Mouse (Mus musculus): Measurements from ENCODE around the gene Efr3b.

The Efr3b gene

DNA sequence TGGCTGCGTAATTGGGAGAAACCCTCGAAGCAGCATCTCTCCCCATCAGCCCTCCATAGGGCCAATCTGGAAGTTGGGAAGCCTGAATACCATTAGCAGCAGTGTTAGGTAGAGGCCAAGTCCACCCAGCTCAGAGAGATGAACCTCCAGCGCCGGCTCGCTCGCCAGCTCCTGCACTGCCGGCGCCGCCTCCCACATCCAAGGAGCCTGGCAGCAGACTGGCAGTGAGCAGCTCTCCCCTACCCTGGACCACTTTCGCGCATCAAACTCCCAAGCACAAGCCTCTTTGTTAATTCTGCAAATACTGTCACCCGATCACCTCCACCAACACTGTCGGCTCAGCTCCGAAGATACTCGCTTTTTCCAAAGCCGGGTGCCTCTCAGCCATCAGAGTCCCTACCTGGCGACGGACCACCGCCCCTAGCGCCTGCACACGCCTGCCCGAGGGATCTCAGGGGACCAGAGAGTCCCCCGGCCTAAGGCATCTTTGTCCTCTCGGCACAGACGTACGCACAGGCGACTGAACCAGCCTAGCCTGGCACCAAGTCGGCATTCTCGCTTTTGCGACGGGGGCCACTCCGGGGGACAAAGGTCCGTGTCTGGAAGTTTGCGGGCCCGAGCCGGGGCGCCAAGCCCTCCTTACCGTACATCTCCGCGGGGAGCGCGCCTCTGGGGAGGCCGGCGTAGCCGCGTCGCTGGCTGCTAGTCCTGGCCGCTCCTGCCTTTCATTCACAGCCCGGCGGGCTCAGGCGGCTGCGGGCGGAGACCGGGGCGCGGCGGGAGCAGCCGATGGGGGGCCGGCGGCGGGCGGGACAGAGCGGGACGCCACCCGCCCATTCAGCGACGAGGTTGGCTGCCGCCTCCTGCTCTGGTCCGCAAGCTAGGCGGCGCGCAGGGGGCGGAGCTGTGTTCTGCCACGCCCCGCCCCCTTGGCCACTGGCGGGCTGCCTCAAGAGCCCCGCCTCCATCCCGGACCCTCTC lies at the start of gene Efr3b:
Gene Efr3b, minus strand, starts transcription at position 855 of the 981 bp plus-strand sequence.
- DNase-seq (ENCODE audit: low spot score), result peak; percentile 92

DNA sequence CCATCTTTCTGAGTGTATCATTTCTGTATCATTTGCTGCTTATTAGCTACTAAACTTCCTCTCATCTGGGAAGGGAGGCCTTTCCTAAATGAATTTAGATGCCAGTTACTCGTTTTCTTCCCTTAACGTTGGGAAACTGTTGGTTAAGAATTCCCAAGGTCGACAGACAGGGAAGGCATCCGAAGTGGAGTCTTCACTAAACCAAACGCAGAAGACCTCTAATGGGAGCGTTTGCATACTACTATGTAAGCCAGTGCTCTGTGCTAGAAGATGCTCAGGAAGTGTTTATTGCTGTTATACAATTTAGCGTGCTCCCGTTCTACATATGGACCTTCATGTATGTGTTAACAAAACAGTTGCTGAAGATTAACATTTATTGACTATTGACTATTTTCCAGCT lies 44.7 kb upstream of the Efr3b start:
- DNase-seq (ENCODE audit: low spot score), result no peak

DNA sequence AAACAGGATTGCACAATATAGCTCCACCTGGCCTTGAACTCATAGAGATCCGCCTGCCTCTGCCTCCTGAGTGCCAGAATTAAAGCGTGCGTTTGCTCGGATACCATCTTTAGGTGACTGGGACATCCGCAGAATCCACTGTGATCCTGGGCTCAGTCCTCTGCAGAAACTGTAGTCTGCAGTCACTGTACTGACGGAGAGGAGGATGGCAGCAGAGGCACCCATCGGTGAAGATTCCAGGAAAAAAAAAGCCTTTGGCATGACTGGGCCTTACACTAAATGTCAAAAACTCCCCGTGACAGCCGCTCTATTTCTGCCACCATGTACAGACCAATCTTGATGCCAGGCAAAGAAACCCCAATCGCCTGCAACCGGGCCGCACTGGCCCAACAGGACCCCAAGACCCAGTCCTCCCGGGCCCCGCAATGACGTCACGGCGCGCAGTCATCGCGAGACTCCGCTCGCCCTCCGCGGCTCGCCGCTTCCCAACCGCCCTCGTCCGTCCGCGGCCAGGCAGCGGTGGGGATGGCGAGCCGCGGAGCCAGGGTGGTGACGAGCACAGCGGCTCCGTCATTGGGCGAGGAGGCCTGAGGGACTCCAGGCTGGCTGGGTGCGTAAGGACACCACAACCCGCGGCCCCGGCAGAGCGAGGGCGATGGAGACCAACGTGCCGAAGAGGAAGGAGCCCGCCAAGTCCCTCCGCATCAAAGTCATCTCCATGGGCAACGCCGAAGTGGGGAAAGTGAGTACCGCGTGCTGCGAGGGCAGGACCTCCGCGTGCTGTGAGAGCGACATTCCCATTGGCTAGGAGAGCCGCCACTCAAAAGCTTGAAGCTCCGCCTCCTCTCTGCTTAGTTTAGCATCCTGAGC lies 43.7 kb upstream of the Efr3b start, which contains the start of gene Dnajc27:
Gene Dnajc27, plus strand, starts transcription at position 452 of the 870 bp plus-strand sequence.
- DNase-seq (ENCODE audit: low spot score), result peak; percentile 99

DNA sequence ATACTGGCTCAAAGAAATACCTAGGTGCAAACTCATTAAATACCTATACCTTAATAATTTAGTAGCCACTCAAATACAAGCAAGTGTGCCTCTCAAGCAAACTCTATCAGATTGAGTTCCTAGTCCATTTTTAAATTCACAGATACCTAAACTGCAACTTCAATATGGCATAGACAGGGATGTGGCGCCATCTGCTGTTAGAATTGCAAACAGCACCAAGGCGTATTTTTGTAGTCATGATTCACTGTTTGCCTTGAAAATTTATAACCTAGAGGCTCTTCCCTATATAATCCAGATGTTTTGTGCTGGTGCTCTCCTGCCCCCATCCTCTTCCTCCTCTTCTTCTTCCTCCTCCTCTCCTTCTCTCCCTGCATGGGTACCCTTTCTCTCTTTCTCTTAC lies 41.6 kb upstream of the Efr3b start:
- peak; percentile 92 for DNase-seq (ENCODE audit: low spot score)

DNA sequence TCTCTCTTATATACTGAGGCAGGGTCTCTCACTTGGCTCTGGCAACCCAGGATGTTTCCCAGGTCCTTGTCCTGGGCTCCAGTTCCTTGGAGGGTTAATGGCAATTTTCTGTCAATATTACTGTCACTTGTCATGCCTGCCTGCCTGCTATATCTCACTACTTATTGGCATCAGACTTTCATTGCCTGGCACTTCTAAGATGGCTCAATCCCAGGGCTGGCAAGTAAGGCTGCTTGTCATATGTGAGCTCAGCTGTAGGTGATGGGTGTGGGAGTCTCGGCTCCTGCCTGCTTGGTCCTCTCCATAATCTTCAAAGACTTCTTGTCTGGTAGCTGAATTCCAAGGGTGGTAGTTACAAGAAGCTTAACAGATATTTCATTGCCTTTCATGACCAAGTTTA lies 39.4 kb upstream of the Efr3b start:
- DNase-seq (ENCODE audit: low spot score), result no peak

DNA sequence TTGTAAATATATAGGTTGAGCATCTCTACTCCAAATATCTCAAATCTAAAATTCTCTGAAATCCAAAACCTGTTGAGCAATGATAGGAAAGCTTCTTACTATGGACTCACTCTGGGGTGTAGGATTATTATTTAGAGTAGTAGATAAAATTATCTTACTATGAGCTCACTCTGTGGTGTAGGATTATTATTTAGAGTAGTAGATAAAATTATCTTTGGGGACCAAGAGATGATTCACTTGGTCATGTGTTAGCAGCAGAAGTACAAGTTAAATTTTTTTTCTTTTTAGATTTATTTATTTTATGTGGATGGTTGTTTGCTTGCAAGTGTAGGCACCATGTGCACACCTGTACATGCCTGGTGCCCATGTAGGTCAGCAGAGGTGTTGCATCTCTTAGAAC lies 37.7 kb upstream of the Efr3b start:
- no peak for DNase-seq (ENCODE audit: low spot score)

DNA sequence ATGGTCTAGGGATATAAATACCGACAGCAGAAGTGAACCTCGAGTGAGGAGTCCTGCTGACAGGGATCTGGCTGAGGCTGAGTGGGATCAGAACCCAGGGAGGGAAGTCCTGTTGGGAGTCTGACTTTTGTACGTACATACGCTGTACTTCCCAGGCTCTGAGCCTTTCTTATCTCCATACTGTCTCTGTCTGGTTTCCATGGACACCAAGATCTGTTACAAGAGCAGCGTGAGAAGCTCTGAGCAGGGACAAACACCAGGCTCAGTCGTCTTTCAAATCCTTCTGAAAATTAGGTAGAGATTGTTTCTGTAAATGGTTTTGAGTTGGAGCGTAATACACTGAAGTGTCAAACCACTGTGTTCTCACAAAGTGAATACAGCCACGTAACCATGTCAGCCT lies 36.7 kb upstream of the Efr3b start:
- DNase-seq (ENCODE audit: low spot score), result no peak

DNA sequence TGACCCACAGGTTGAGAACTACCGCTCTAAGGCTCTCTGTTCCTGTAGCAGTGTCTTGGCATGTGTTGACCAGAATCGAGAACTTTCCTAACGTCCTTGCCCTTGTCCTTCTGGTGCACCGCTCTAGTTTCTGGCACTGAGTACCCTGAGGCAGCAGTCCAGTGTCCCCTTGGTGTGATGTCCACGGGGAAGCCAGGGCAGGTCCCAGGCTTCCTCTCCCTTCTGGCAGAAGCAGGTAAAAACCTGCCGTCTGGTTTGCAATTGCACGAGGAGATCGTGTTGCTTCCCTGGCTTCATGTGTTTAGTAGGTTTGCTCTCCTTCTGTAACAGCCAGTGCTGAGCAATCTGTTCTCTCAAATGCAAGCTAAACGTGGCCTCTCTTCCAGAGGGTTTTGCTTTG lies 33.0 kb upstream of the Efr3b start:
- DNase-seq (ENCODE audit: low spot score), result no peak

DNA sequence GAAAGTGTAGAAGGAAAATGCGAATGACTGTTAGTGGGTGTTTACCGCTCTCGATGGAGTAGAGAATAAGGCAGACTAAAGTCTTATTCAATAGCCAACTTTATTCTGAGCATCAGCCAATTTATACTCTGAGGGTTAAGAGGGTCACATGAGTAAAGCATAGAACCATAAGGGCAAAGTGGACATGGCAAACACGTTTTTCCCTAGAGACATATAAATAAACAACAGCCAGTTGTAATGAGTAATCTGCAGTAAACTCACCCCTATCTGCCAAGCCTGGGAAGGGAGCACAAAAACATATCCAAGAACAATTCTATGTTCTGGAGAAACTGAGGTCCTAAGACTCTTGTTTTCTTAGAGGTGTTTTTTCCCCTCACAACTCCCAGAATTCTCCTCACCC lies 29.8 kb upstream of the Efr3b start:
- no peak for DNase-seq (ENCODE audit: low spot score)

DNA sequence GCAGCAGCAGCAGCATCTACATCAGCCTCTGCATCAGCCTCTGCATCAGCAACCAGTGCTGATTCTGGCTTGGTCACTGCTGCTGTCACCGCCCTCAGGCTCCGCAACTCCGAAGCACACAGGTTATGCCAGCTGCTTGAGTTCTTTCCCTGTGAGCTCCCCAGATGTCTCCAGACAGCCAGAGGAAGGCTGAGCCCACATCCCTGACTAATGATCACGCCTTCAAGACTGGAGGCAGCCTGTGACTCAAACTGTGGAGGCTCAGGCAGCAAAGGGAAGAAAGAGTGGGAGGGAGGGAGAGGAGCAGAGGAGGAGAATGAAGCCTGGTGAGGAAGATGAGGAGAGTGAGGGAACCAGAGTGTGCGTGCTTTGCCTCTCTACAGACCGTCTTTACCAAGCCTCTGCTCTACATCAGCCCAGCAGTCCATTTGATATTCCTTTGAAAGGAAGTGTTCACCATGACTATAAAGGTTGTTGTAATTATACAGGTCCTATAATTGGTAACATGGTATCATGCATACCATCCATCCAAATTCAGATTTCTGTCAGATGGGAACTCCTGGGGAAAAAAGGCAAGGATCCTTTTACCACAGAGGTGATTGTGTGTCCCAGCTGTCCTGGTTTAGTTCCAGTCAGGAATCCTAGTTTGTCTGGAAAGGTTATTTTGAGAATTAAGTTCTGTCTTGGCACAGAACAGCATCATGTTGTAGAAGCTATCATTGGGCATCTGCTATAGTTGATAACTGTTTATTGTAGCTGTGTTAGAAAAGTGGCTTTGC lies 28.2 kb upstream of the Efr3b start:
- no peak for DNase-seq (ENCODE audit: low spot score)

DNA sequence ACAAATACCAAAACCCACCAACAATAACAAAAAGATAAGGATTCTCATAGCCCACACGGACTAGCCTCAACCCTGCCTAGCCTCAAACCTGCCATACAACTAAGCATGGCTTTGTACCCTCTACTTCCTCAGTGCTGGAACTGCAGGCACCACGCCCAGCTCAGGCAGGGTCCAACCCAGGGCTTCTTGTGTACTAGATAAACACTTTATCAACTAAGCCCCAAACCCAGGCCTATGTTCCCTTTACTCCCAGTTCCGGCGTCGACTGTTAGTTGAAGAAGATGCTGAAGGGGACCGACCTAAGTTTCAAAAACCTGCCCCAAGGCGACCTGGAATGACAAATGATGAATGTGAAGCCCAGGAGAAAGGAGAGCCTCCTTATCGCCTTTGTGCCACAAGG lies 27.2 kb upstream of the Efr3b start:
- no peak for DNase-seq (ENCODE audit: low spot score)

DNA sequence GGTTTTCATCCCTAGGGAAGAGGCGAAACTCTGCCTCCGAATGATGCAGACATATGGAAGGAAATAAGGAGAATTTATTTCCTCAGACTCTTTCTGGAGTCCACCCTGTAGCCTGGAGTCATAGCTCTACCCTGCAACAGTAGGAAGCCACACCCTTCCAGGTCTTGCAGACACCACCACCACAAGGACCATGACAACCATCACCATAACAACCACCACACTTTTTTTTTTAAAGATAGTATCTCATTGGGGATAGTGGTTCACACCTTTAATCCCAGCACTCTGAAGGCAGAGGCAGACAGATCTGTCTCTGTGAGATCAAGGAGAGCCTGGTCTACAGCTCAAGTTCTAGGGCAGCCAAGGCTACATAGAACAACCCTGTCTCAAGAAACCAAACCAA lies 26.8 kb upstream of the Efr3b start:
- DNase-seq (ENCODE audit: low spot score), result no peak

DNA sequence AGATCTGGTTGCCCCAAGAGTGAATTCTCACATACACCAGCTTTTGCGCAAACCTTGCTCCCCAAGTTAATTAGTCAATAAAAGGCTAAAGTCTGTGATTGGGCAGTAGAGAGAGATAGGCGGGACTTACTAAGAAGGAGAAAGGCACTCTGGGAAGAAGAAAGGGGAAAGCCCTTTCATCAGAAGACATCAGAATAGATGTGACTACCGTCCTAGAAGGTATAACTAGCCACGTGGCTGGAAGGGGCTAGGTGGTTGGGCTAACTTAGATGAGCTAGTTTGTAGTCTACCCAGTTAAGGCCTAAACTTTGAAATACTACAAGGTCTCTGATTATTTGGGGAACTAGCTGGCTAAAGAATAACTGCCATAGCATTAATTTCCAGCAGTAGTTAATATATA lies 21.0 kb upstream of the Efr3b start:
- no peak for DNase-seq (ENCODE audit: low spot score)

DNA sequence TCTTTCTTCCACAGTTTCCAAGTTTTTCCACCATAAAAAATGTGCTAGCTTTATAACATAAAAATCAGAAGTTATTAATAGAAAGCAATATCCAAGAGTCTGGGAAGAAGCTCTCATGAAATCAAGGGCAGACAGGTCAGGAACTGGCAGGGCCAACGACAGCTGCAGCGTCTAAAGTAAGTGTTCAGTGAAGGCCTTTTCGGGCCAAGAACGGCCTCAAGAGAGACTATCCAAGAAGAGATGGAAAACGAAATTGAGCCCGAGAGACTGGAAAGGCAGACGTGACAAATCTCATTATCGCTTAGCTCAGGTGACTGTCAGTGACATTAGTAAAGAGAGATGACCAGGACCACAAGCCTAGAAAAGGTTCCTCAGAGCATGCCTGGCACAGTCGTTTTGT lies 19.6 kb upstream of the Efr3b start:
- DNase-seq (ENCODE audit: low spot score), result no peak

DNA sequence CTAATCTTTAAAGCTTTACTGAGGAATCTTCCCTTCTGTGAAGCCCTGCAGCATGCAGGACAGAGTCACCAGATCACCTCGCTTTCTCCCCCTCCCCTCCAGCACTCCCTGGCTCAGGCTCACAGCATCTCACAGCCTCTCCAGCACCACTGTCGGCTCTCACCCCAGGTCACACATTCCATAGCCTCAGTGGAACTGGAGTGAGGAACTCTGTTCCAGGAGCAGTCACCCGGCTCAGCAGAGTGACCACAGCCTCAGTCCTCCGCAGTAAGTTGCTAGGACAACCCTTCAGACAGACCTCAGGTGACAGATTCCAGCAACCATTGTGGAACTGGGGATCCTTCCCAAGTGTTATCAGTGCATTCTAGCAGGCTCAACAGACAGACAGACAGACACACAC lies 16.1 kb upstream of the Efr3b start:
- no peak for DNase-seq (ENCODE audit: low spot score)

DNA sequence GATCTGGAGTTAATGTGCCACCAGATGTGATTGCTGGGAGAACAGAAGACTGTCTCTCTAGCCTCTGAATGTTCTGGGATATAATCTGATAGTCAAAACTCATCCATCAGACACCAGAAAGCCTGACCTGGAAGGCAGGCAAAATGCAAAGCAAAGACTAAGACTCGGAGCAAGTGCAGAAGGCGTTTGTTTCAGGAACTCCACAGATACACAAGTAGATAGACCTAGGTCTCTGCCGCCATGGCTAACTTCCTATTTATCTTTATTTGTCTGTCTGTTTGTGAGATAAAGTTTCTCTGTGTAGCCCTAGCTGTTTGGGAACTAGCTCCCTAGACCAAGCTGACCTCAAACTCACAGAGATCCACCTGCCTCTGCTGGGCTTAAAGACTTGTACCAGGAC lies 14.9 kb upstream of the Efr3b start:
- no peak for DNase-seq (ENCODE audit: low spot score)

DNA sequence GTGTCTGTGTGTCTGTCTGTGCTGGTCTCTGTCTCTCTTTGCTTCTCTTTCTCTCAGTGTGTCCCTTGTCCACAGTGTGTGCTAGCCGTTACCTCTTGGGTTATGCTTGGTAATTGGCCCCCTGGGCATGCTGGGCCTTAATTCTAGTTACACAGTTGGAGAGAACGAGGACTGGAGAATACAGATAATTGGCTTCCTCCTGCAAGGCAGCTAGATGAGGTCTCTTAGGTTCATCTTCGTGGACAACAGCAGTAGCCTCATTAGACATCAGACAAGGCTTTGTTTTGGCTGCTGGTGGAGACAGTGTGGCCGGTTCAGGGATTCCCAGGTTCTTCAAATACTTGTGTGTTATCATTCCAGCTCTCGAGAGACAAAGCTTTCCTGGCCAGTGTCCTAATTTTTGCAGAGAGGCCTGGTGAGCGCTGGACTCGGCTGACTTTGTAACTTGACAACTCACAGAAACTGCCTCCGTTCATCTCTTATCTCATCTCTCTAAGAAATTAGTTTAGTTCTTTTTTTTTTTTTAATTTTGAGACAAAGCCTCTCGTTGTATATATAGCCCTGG lies 12.2 kb upstream of the Efr3b start:
- peak; percentile 34 for DNase-seq (ENCODE audit: low spot score)

DNA sequence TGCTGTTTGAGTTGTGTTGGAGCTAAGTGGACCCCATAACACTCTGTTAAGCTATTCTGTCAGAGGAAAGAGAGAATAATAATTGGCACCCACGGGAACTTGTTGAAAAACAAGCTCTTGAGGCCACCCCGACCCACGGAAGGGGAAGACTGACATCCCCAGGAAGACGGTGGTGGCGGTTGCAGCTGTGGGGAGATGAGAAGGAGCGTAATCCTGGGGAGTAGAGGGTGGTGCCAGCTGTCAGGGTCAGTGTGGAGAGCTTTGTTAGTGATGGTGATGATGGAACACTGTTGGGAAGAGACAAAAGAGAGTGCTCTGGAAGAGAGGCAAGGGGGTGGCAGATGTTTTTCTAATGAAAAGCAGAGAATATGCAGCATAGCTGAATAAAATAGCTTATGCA lies 9.3 kb upstream of the Efr3b start:
- no peak for DNase-seq (ENCODE audit: low spot score)

DNA sequence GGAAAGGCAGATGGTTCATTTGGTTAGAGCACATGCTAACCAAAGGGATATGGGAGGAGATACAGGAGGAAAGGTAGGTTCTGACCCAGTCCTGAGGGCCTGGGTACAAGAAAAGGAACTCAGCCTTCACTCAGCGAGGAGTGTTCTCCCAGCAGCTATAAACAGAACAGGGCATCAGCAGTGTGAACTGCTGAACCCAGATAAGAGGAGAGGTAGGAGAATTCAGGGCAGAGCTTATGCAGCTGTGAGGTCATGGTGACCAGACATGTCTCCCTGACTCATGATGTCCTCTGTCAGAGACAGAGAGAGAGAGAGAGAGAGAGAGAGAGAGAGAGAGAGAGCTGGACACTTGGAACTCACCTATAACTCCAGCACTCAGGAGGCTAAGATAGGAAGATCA lies 7.3 kb upstream of the Efr3b start:
- DNase-seq (ENCODE audit: low spot score), result no peak

DNA sequence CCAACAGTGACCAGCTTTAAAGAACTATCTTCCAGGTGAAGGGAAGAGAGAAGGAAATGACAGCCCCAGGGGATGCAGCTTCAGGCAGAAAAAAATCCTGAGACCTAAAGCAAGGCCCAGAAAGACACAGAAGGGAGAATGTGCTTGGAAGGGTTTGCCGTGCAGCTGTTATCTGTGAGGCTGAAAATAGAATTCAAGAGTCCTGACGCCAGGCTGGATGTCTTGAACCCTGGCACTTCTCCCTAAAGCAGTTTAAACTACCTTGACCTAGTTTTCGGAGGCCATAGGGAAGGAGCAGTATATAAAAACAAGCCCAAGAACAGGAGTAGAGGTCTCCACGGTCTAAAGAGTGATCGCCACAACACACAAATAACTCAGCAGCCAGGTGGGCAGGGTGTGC lies 3.7 kb upstream of the Efr3b start:
- no peak for DNase-seq (ENCODE audit: low spot score)

DNA sequence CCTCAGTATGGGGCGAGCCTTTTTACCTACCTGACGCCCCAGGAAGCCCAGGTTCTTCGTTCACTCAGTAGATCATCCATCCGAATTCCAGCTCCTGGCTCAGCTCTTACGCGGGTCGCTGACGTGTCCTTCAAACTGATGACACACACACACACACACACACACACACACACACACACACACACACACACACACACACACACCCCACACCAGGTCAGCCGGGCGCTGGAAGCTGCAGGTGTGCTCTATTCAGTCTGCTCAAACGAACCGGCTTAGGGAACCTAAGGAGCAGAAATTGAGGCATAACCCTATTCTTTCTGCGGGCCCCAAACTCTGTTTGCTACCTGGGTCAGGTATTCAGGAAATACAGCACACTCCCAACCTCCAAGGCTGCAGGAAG lies 331 bp upstream of the Efr3b start:
- DNase-seq (ENCODE audit: low spot score), result no peak

DNA sequence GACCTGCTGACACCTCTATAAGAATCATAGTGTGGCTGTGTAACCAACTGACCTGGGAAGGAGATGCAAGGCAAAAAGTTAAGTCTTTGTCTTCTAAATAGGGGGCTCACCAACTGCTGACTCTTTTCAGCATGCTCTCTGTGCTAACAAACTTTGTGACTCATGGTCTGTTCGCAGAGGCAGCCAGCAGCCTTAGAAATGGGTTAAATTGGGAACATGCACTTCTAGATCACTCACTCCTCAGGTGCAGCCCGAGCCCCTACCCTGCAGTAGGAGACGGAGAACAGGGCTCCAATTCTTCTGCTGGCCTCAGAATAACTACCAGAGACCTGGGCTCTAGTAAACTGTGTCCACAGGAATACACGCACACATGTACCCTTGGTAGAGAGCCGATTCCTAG lies 1.2 kb downstream of the Efr3b start:
- DNase-seq (ENCODE audit: low spot score), result no peak

All from retina, embryonic 14.5 days (tissue).